Mouse (Mus musculus): ENCODE measurements at regions not wholly inside any gene's neighbourhood (a gene's known extent, or its start where the extent isn't known, plus 50 kb on each side); places are given as distances from the start of the nearest gene placed in this dataset.

GRCm38 (mm10) chr9:24833766-24834165, 59.7 kb upstream of the Tbx20 start:
- H3K36me3 ChIP-seq (ENCODE audit: control insufficient read depth, insufficient read depth, low read length): no peaks in the 10 kb centered on the region
- no peak overlapping the region for H3K27ac ChIP-seq (replicated peaks; ENCODE audit: insufficient read depth, low read depth, low read length)
- TF ChIP-seq CTCF (IDR thresholded peaks at IDR 0.05; ENCODE audit: low read depth, low read length) (no peak), POLR2A (IDR thresholded peaks at IDR 0.05; ENCODE audit: extremely low read depth, insufficient read depth, low read length) (no peak)
- H3K27me3 ChIP-seq (ENCODE audit: control insufficient read depth, insufficient read depth, low read length): no peaks in the 10 kb centered on the region
- WGBS: 77% methylated on average over 7 of the region's 7 CpGs
- peak; percentile 12 for DNase-seq (ENCODE audit: extremely low read depth, low read depth, low spot score)
- H3K4me3 ChIP-seq (ENCODE audit: insufficient read depth, low read depth, low read length): no peak overlapping the region
- H3K4me1 ChIP-seq (ENCODE audit: control insufficient read depth, insufficient read depth, low read length): no peaks in the 10 kb centered on the region
- H3K79me2 ChIP-seq (ENCODE audit: control insufficient read depth, insufficient read depth, low read length): no peaks in the 10 kb centered on the region
- H3K9ac ChIP-seq (ENCODE audit: low read depth, low read length): no peak overlapping the region

DNA sequence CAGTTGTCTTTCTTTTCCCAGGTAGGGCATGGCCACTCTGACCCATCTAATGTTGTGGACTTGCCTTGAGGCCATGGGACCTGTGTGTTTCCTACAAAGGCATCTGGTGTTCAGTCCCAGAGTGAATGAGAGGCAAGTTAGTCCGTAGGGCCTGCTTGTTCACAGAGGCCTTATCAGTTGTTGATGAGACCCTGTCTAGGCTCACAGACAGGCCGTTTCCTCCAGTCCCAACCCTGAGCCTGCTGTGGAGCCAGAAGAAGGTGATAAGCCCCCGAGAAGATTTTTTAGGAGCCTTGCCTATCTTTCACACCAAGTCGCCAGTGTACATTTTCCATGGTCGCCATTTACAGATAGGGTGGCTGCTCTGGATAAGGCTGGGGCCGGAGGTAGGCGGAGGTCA, 74.1 kb upstream of the Tbx20 start:
- TF ChIP-seq POLR2A (IDR thresholded peaks at IDR 0.05; ENCODE audit: extremely low read depth, insufficient read depth, low read length) (no peak), CTCF (IDR thresholded peaks at IDR 0.05; ENCODE audit: low read depth, low read length) (no peak)
- H3K27me3 ChIP-seq (ENCODE audit: control insufficient read depth, insufficient read depth, low read length): no peaks in the 10 kb centered on the region
- no peaks in the 10 kb centered on the region for H3K4me1 ChIP-seq (ENCODE audit: control insufficient read depth, insufficient read depth, low read length)
- H3K9ac ChIP-seq (ENCODE audit: low read depth, low read length): no peak overlapping the region
- no peak overlapping the region for H3K4me3 ChIP-seq (ENCODE audit: insufficient read depth, low read depth, low read length)
- 52% methylated on average over 7 of the region's 7 CpGs for WGBS
- no peak for DNase-seq (ENCODE audit: extremely low read depth, low read depth, low spot score)
- no peaks in the 10 kb centered on the region for H3K79me2 ChIP-seq (ENCODE audit: control insufficient read depth, insufficient read depth, low read length)
- H3K27ac ChIP-seq (replicated peaks; ENCODE audit: insufficient read depth, low read depth, low read length): no peak overlapping the region
- no peaks in the 10 kb centered on the region for H3K36me3 ChIP-seq (ENCODE audit: control insufficient read depth, insufficient read depth, low read length)

DNA sequence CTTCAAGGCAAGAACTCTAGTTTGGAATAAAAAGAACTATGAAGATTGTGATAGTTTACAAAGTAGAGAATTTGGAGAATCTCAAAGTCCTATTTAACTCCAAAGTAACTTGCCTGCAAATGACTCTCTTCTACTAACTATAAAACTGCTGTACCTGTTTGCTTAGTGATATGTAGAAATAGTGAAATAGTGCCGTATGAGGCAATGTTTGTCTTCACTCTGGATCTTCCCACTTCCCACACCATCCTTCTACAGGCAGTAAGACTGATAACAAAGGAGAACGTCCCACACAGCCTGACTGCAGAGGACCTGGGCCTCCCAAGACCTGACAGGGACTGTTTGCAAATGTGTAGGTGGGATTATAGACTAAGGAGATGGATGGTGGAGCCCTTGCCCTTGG, 85.4 kb upstream of the Tbx20 start:
- 14% methylated on average over 2 of the region's 2 CpGs for WGBS
- Histone ChIP-seq H3K4me3 (ENCODE audit: insufficient read depth, low read depth, low read length) (no peak overlapping the region), H3K27me3 (ENCODE audit: control insufficient read depth, insufficient read depth, low read length) (no peaks in the 10 kb centered on the region), H3K36me3 (ENCODE audit: control insufficient read depth, insufficient read depth, low read length) (no peaks in the 10 kb centered on the region), H3K9ac (ENCODE audit: low read depth, low read length) (no peak overlapping the region), H3K79me2 (ENCODE audit: control insufficient read depth, insufficient read depth, low read length) (no peaks in the 10 kb centered on the region), H3K4me1 (ENCODE audit: control insufficient read depth, insufficient read depth, low read length) (peaks cover 5% of the 10 kb centered on the region), H3K27ac (replicated peaks; ENCODE audit: insufficient read depth, low read depth, low read length) (no peak overlapping the region)
- peak; percentile 72 for DNase-seq (ENCODE audit: extremely low read depth, low read depth, low spot score)
- no peak for TF ChIP-seq CTCF (IDR thresholded peaks at IDR 0.05; ENCODE audit: low read depth, low read length)
- TF ChIP-seq POLR2A (IDR thresholded peaks at IDR 0.05; ENCODE audit: extremely low read depth, insufficient read depth, low read length): no peak

DNA sequence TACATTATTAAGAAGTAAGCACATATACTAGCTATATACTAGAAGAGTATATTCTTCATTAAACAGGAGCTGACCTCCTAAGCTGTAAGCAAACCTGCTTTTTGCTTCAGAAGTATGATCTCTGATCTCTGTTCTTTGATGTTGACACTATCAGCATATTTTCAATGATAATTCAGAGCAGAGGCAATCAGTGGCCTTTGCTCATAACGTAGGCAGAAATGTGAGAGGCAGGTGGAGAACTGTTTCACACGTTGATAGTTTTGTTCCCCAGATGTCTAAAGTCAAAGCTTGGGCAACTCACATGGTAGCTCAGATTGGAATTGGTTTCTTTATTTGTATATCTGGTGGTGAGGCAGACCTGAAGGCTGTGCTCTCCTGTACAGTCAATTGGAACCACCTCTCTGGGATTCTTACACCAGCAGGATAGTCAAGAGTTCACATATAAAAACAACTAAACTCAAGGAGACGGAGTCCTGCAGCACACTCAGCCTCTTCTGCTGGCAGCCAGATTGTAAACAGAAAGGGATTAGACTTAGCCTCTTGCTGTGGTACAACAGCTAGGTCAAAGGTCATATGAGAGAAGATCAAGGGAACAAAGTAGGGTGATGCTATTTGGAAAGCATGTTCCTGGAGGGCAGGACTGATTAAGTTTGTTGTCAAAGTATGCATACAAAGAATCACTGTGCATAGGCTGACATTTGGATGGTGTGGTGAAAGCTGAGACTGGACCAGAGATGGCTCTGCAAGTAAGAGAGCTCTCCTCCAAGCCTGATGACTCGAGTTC, 92.5 kb upstream of the Tbx20 start:
- H3K27ac ChIP-seq (replicated peaks; ENCODE audit: insufficient read depth, low read depth, low read length): peak overlapping the region; percentile 95
- peaks cover 15% of the 10 kb centered on the region for H3K4me1 ChIP-seq (ENCODE audit: control insufficient read depth, insufficient read depth, low read length)
- H3K36me3 ChIP-seq (ENCODE audit: control insufficient read depth, insufficient read depth, low read length): no peaks in the 10 kb centered on the region
- no peaks in the 10 kb centered on the region for H3K27me3 ChIP-seq (ENCODE audit: control insufficient read depth, insufficient read depth, low read length)
- whole genome bisulfite sequencing: 29% methylated on average over 4 of the region's 4 CpGs
- no peak overlapping the region for H3K4me3 ChIP-seq (ENCODE audit: insufficient read depth, low read depth, low read length)
- no peak overlapping the region for H3K9ac ChIP-seq (ENCODE audit: low read depth, low read length)
- TF ChIP-seq POLR2A (IDR thresholded peaks at IDR 0.05; ENCODE audit: extremely low read depth, insufficient read depth, low read length) (no peak), CTCF (IDR thresholded peaks at IDR 0.05; ENCODE audit: low read depth, low read length) (no peak)
- H3K79me2 ChIP-seq (ENCODE audit: control insufficient read depth, insufficient read depth, low read length): no peaks in the 10 kb centered on the region
- peak; percentile 93 for DNase-seq (ENCODE audit: extremely low read depth, low read depth, low spot score)

- 24% methylated on average over 1 of the region's 1 CpGs for WGBS
- Histone ChIP-seq H3K79me2 (ENCODE audit: control insufficient read depth, insufficient read depth, low read length) (no peaks in the 10 kb centered on the region), H3K4me1 (ENCODE audit: control insufficient read depth, insufficient read depth, low read length) (peaks cover 15% of the 10 kb centered on the region), H3K4me3 (ENCODE audit: insufficient read depth, low read depth, low read length) (no peak overlapping the region), H3K36me3 (ENCODE audit: control insufficient read depth, insufficient read depth, low read length) (no peaks in the 10 kb centered on the region), H3K9ac (ENCODE audit: low read depth, low read length) (no peak overlapping the region), H3K27ac (replicated peaks; ENCODE audit: insufficient read depth, low read depth, low read length) (peak overlapping the region; percentile 54), H3K27me3 (ENCODE audit: control insufficient read depth, insufficient read depth, low read length) (no peaks in the 10 kb centered on the region)
- TF ChIP-seq CTCF (IDR thresholded peaks at IDR 0.05; ENCODE audit: low read depth, low read length) (no peak), POLR2A (IDR thresholded peaks at IDR 0.05; ENCODE audit: extremely low read depth, insufficient read depth, low read length) (no peak)
- DNase-seq (ENCODE audit: extremely low read depth, low read depth, low spot score): peak; percentile 93
Measured at GRCm38 (mm10) chr9:24868746-24869145, 94.6 kb upstream of the Tbx20 start.

GRCm38 (mm10) chr9:24874434-24875143, 100.5 kb upstream of the Tbx20 start:
- Histone ChIP-seq H3K4me1 (ENCODE audit: control insufficient read depth, insufficient read depth, low read length) (no peaks in the 10 kb centered on the region), H3K9ac (ENCODE audit: low read depth, low read length) (no peak overlapping the region), H3K27ac (replicated peaks; ENCODE audit: insufficient read depth, low read depth, low read length) (no peak overlapping the region), H3K27me3 (ENCODE audit: control insufficient read depth, insufficient read depth, low read length) (no peaks in the 10 kb centered on the region), H3K36me3 (ENCODE audit: control insufficient read depth, insufficient read depth, low read length) (no peaks in the 10 kb centered on the region), H3K4me3 (ENCODE audit: insufficient read depth, low read depth, low read length) (no peak overlapping the region), H3K79me2 (ENCODE audit: control insufficient read depth, insufficient read depth, low read length) (no peaks in the 10 kb centered on the region)
- TF ChIP-seq POLR2A (IDR thresholded peaks at IDR 0.05; ENCODE audit: extremely low read depth, insufficient read depth, low read length) (no peak), CTCF (IDR thresholded peaks at IDR 0.05; ENCODE audit: low read depth, low read length) (no peak)
- DNase-seq (ENCODE audit: extremely low read depth, low read depth, low spot score): no peak
- WGBS: 59% methylated on average over 13 of the region's 13 CpGs

Measured in liver, adult 2 months (tissue).